In genomic region chr14:116169129-116169528, GRCm38 (mm10) we compare ENCODE assay signal across 31 mouse cellular contexts.
A peak's percentile ranks its signal among the peaks of the same experiment; 100 is the strongest.
DNase-seq lines count a peak whose midpoint lies in the region; ATAC-seq and TF ChIP-seq lines count a peak whose summit lies in the region.
"Had no signal": no experiment of that assay in that cellular context is flagged by ENCODE, and none has a peak within 500 bp of the region (broad histone marks: within the 10 kb centered on the region; RNA-seq: fewer than 3 reads in every experiment).

No protein-coding gene starts in this region.

- H3K27ac ChIP-seq in embryonic facial prominence, embryonic 14.5 days (replicated peaks; ENCODE audit: low read depth, low read length): no peak overlapping the region
- H3K27ac ChIP-seq in embryonic facial prominence, embryonic 10.5 days (replicated peaks): no peak overlapping the region
- H3K27ac ChIP-seq in hindbrain, embryonic 14.5 days: no peak overlapping the region
- H3K27ac ChIP-seq in hindbrain, embryonic 12.5 days: no peak overlapping the region
- H3K27ac ChIP-seq in midbrain, embryonic 15.5 days: no peak overlapping the region
- H3K27ac ChIP-seq in midbrain, embryonic 10.5 days (replicated peaks): no peak overlapping the region
- H3K27ac ChIP-seq in hindbrain, postnatal 0 days: no peak overlapping the region
- H3K27ac ChIP-seq: embryonic facial prominence, embryonic 12.5 days; gastrocnemius, adult 2 months; heart, adult 2 months; kidney, embryonic 15.5 days; limb, embryonic 13.5 days; lung, embryonic 15.5 days; midbrain, embryonic 12.5 days; stomach, postnatal 0 days had no signal

- H3K9ac ChIP-seq in embryonic facial prominence, embryonic 14.5 days (ENCODE audit: low read depth, low read length): no peak overlapping the region
- no peak overlapping the region for H3K9ac ChIP-seq in hindbrain, embryonic 14.5 days
- no peak overlapping the region for H3K9ac ChIP-seq in hindbrain, embryonic 12.5 days
- no peak overlapping the region for H3K9ac ChIP-seq in midbrain, embryonic 15.5 days
- H3K9ac ChIP-seq in hindbrain, postnatal 0 days (replicated peaks; ENCODE audit: low read length): no peak overlapping the region
- H3K9ac ChIP-seq: embryonic facial prominence, embryonic 12.5 days; heart, embryonic 12.5 days; kidney, embryonic 15.5 days; limb, embryonic 13.5 days; lung, embryonic 15.5 days; midbrain, embryonic 12.5 days had no signal

- no peak overlapping the region for H3K4me2 ChIP-seq in embryonic facial prominence, embryonic 14.5 days (ENCODE audit: low read depth, low read length)
- no peak overlapping the region for H3K4me2 ChIP-seq in hindbrain, embryonic 14.5 days (replicated peaks)
- H3K4me2 ChIP-seq in hindbrain, embryonic 12.5 days (replicated peaks): no peak overlapping the region
- H3K4me2 ChIP-seq in midbrain, embryonic 15.5 days: no peak overlapping the region
- no peak overlapping the region for H3K4me2 ChIP-seq in hindbrain, postnatal 0 days (ENCODE audit: low read depth, low read length)
- H3K4me2 ChIP-seq: embryonic facial prominence, embryonic 12.5 days; heart, embryonic 12.5 days; kidney, embryonic 15.5 days; limb, embryonic 13.5 days; liver, embryonic 11.5 days; lung, embryonic 15.5 days; midbrain, embryonic 12.5 days had no signal

- no peak overlapping the region for H3K4me3 ChIP-seq in embryonic facial prominence, embryonic 14.5 days (ENCODE audit: low read depth, low read length)
- H3K4me3 ChIP-seq in embryonic facial prominence, embryonic 10.5 days: no peak overlapping the region
- H3K4me3 ChIP-seq in hindbrain, embryonic 14.5 days (replicated peaks; ENCODE audit: low read length): no peak overlapping the region
- no peak overlapping the region for H3K4me3 ChIP-seq in hindbrain, embryonic 12.5 days
- H3K4me3 ChIP-seq in midbrain, embryonic 15.5 days: no peak overlapping the region
- no peak overlapping the region for H3K4me3 ChIP-seq in midbrain, embryonic 10.5 days
- H3K4me3 ChIP-seq in hindbrain, postnatal 0 days (ENCODE audit: low read length): no peak overlapping the region
- H3K4me3 ChIP-seq: embryonic facial prominence, embryonic 12.5 days; gastrocnemius, adult 2 months; heart, adult 2 months; heart, embryonic 12.5 days; kidney, embryonic 15.5 days; limb, embryonic 13.5 days; lung, embryonic 15.5 days; midbrain, embryonic 12.5 days; myocyte had no signal

- no peak for TF ChIP-seq CTCF in hindbrain, postnatal 0 days (IDR thresholded peaks at IDR 0.05; ENCODE audit: low read depth)

- H3K27me3 ChIP-seq in embryonic facial prominence, embryonic 14.5 days (replicated peaks; ENCODE audit: control insufficient read depth, insufficient read depth, low read length): no peaks in the 10 kb centered on the region
- H3K27me3 ChIP-seq in embryonic facial prominence, embryonic 10.5 days (replicated peaks; ENCODE audit: low read depth, poor library complexity, severe bottlenecking): no peaks in the 10 kb centered on the region
- no peaks in the 10 kb centered on the region for H3K27me3 ChIP-seq in hindbrain, embryonic 14.5 days (ENCODE audit: control insufficient read depth, insufficient read depth, low read length)
- H3K27me3 ChIP-seq in hindbrain, embryonic 12.5 days: no peaks in the 10 kb centered on the region
- H3K27me3 ChIP-seq in midbrain, embryonic 15.5 days (replicated peaks): no peaks in the 10 kb centered on the region
- H3K27me3 ChIP-seq in midbrain, embryonic 10.5 days (ENCODE audit: low read depth, poor library complexity, severe bottlenecking): no peaks in the 10 kb centered on the region
- H3K27me3 ChIP-seq in hindbrain, postnatal 0 days (ENCODE audit: insufficient read depth, low read length): no peaks in the 10 kb centered on the region
- H3K27me3 ChIP-seq: embryonic facial prominence, embryonic 12.5 days; heart, embryonic 12.5 days; kidney, embryonic 15.5 days; limb, embryonic 13.5 days; lung, embryonic 15.5 days; midbrain, embryonic 12.5 days had no signal

- WGBS in embryonic facial prominence, embryonic 14.5 days: 53% methylated on average over 5 of the region's 5 CpGs
- 75% methylated on average over 5 of the region's 5 CpGs for WGBS in embryonic facial prominence, embryonic 10.5 days
- WGBS in hindbrain, embryonic 14.5 days: 64% methylated on average over 5 of the region's 5 CpGs
- WGBS in hindbrain, embryonic 12.5 days: 72% methylated on average over 5 of the region's 5 CpGs
- WGBS in midbrain, embryonic 15.5 days: 67% methylated on average over 5 of the region's 5 CpGs
- 90% methylated on average over 5 of the region's 5 CpGs for WGBS in midbrain, embryonic 10.5 days
- 52% methylated on average over 5 of the region's 5 CpGs for WGBS in hindbrain, postnatal 0 days

- no peak for ATAC-seq in embryonic facial prominence, embryonic 14.5 days (ENCODE audit: low read depth)
- peak; percentile 76; the same call in 1 of the 2 replicates for ATAC-seq in hindbrain, embryonic 14.5 days (ENCODE audit: low FRiP score)
- no peak for ATAC-seq in hindbrain, embryonic 12.5 days (ENCODE audit: low FRiP score)
- ATAC-seq in midbrain, embryonic 15.5 days (replicated peaks): peak; percentile 65
- peak; percentile 49; the same call in 1 of the 2 replicates for ATAC-seq in hindbrain, postnatal 0 days
- ATAC-seq: Patski had no signal

- no peaks in the 10 kb centered on the region for H3K4me1 ChIP-seq in embryonic facial prominence, embryonic 14.5 days (ENCODE audit: control insufficient read depth, insufficient read depth, low read length)
- H3K4me1 ChIP-seq in embryonic facial prominence, embryonic 10.5 days: no peaks in the 10 kb centered on the region
- no peaks in the 10 kb centered on the region for H3K4me1 ChIP-seq in hindbrain, embryonic 14.5 days (replicated peaks; ENCODE audit: control insufficient read depth, insufficient read depth, low read length)
- H3K4me1 ChIP-seq in hindbrain, embryonic 12.5 days: no peaks in the 10 kb centered on the region
- no peaks in the 10 kb centered on the region; the same call in 1 of the 2 replicates for H3K4me1 ChIP-seq in midbrain, embryonic 15.5 days
- H3K4me1 ChIP-seq in midbrain, embryonic 10.5 days: no peaks in the 10 kb centered on the region
- H3K4me1 ChIP-seq in hindbrain, postnatal 0 days (ENCODE audit: insufficient read depth, low read length): no peaks in the 10 kb centered on the region
- H3K4me1 ChIP-seq: embryonic facial prominence, embryonic 12.5 days; heart, embryonic 12.5 days; kidney, embryonic 15.5 days; limb, embryonic 13.5 days; lung, embryonic 15.5 days; midbrain, embryonic 12.5 days had no signal

- peak; percentile 12 for DNase-seq in embryonic facial prominence, embryonic 14.5 days (ENCODE audit: low spot score)
- no peak for DNase-seq in embryonic facial prominence, embryonic 10.5 days (ENCODE audit: low spot score)
- DNase-seq in hindbrain, embryonic 14.5 days (ENCODE audit: low spot score): peak; percentile 38
- DNase-seq in midbrain, embryonic 10.5 days (ENCODE audit: low spot score): no peak
- peak; percentile 18 for DNase-seq in hindbrain, postnatal 0 days (ENCODE audit: low spot score)
- DNase-seq in right cerebral cortex, postnatal 10 days (ENCODE audit: low spot score in 2 of 2): no peak
- DNase-seq: adrenal gland, postnatal 10 days; cerebellum, adult 11-12 months; cerebellum, postnatal 36 days; gastrocnemius, adult 2 months; gastrocnemius, postnatal 36 days; heart, adult 2 months; heart, postnatal 4 days; kidney, adult 18-20 months; kidney, postnatal 25 days; right cerebral cortex, adult 18-20 months; right cerebral cortex, postnatal 4 days; thymus, adult 18-20 months; thymus, postnatal 25 days had no signal

- H3K36me3 ChIP-seq in embryonic facial prominence, embryonic 14.5 days (ENCODE audit: control insufficient read depth, insufficient read depth, low read length): no peaks in the 10 kb centered on the region
- no peaks in the 10 kb centered on the region for H3K36me3 ChIP-seq in embryonic facial prominence, embryonic 10.5 days (replicated peaks)
- H3K36me3 ChIP-seq in hindbrain, embryonic 14.5 days (replicated peaks; ENCODE audit: control insufficient read depth, insufficient read depth): no peaks in the 10 kb centered on the region
- H3K36me3 ChIP-seq in hindbrain, embryonic 12.5 days: no peaks in the 10 kb centered on the region
- H3K36me3 ChIP-seq in midbrain, embryonic 15.5 days (replicated peaks): no peaks in the 10 kb centered on the region
- H3K36me3 ChIP-seq in midbrain, embryonic 10.5 days: no peaks in the 10 kb centered on the region
- H3K36me3 ChIP-seq in hindbrain, postnatal 0 days (ENCODE audit: insufficient read depth, low read length): no peaks in the 10 kb centered on the region
- H3K36me3 ChIP-seq: embryonic facial prominence, embryonic 12.5 days; heart, embryonic 12.5 days; kidney, embryonic 15.5 days; limb, embryonic 13.5 days; lung, embryonic 15.5 days; midbrain, embryonic 12.5 days had no signal

- H3K9me3 ChIP-seq in embryonic facial prominence, embryonic 14.5 days (ENCODE audit: control insufficient read depth, low read length): no peaks in the 10 kb centered on the region
- H3K9me3 ChIP-seq in embryonic facial prominence, embryonic 10.5 days: no peaks in the 10 kb centered on the region
- no peaks in the 10 kb centered on the region for H3K9me3 ChIP-seq in hindbrain, embryonic 14.5 days (ENCODE audit: control insufficient read depth, low read length)
- no peaks in the 10 kb centered on the region for H3K9me3 ChIP-seq in hindbrain, embryonic 12.5 days (replicated peaks)
- no peaks in the 10 kb centered on the region for H3K9me3 ChIP-seq in midbrain, embryonic 15.5 days
- H3K9me3 ChIP-seq in midbrain, embryonic 10.5 days (replicated peaks): no peaks in the 10 kb centered on the region
- H3K9me3 ChIP-seq in hindbrain, postnatal 0 days (ENCODE audit: low read length): no peaks in the 10 kb centered on the region
- H3K9me3 ChIP-seq: embryonic facial prominence, embryonic 12.5 days; heart, embryonic 12.5 days; kidney, embryonic 15.5 days; limb, embryonic 13.5 days; lung, embryonic 15.5 days; midbrain, embryonic 12.5 days had no signal

Comparison
In these comparisons a context has a peak if more than half of its experiments do, and no peak if none do; other contexts are left out.
1. ATAC-seq: peak in hindbrain, embryonic 14.5 days (single experiment), midbrain, embryonic 15.5 days (single experiment) and hindbrain, postnatal 0 days (single experiment); none in embryonic facial prominence, embryonic 14.5 days (single experiment) and hindbrain, embryonic 12.5 days (single experiment).
2. DNase-seq: peak in embryonic facial prominence, embryonic 14.5 days (single experiment), hindbrain, embryonic 14.5 days (single experiment) and hindbrain, postnatal 0 days (single experiment); none in embryonic facial prominence, embryonic 10.5 days (single experiment), midbrain, embryonic 10.5 days (single experiment) and right cerebral cortex, postnatal 10 days (0 of 2).